Mouse (Mus musculus) forebrain, embryonic 14.5 days (tissue): ENCODE measurements around the gene Nectin4. TPM values are rescaled to one million over a fixed set of nuclear protein-coding genes. Genes with fewer than 3 reads are reported as not detected.

Experiments used
- ATAC-seq: fragments of 200-750 bp; cut with Nextera tagmentation; 2 replicates; pipeline ENCODE4 v1.8.0; 2017; ENCODE audit warnings: mild to moderate bottlenecking, moderate library complexity
- DNase-seq: peaks from one replicate; pipeline ENCODE4 v3.0.0-alpha.2; 2015; ENCODE audit warnings: low spot score
- H3K27ac ChIP-seq: fragments of 300-500 bp; sonication (generic); 2 replicates; pipeline ENCODE4 v1.5.1; 2014; ENCODE audit warnings: low read depth, mild to moderate bottlenecking, control low read depth, low read length, moderate library complexity
- H3K27me3 ChIP-seq: fragments of 300-500 bp; sonication (generic); replicated peaks from 2 replicates; pipeline ENCODE4 v1.6.1; 2014; ENCODE audit warnings: low read length, control low read depth, mixed read lengths; ENCODE audit not compliant: control insufficient read depth, insufficient read depth
- H3K36me3 ChIP-seq: fragments of 300-500 bp; sonication (generic); 2 replicates; pipeline ENCODE4 v1.6.1; 2014; ENCODE audit warnings: low read length, control low read depth; ENCODE audit not compliant: control insufficient read depth, insufficient read depth
- H3K4me1 ChIP-seq: fragments of 300-500 bp; sonication (generic); 2 replicates; pipeline ENCODE4 v1.6.1; 2014; ENCODE audit warnings: antibody characterized with exemption, low read length, control low read depth; ENCODE audit not compliant: control insufficient read depth, insufficient read depth
- H3K4me2 ChIP-seq: fragments of 300-500 bp; sonication (generic); 2 replicates; pipeline ENCODE4 v1.6.1; 2014; ENCODE audit warnings: mild to moderate bottlenecking, control low read depth, low read length
- H3K4me3 ChIP-seq: fragments of 300-500 bp; sonication (generic); 2 replicates; pipeline ENCODE4 v1.5.1; 2014; ENCODE audit warnings: low read depth, low read length, control low read depth
- H3K9ac ChIP-seq: fragments of 300-500 bp; sonication (generic); 2 replicates; pipeline ENCODE4 v1.6.1; 2014; ENCODE audit warnings: mild to moderate bottlenecking, low read length, control low read depth, moderate library complexity
- H3K9me3 ChIP-seq: fragments of 300-500 bp; sonication (generic); replicated peaks from 2 replicates; pipeline ENCODE4 v1.6.1; 2016; ENCODE audit warnings: low read length, control low read depth, mixed read lengths; ENCODE audit not compliant: control insufficient read depth
- WGBS: fragments of 180-500 bp; shearing (Covaris S2); extraction: QIAGEN DNeasy Blood & Tissue Kit; methylation state at CpG from one replicate; pipeline ENCODE4 v1.1.7; 2014; 5-methylcytosine and 5-hydroxymethylcytosine counted together
- polyA plus RNA-seq: library from polyadenylated mRNA; unstranded; fragments of >200 nt; fragmentation: Nextera tagmentation; extraction: Ambion mirVana; gene quantifications from 2 replicates; pipeline ENCODE4 v1.2.1, GENCODE M21; 2014

Gene Nectin4
- polyA plus RNA-seq, 1 experiment from 2014 or later, result 0.11 TPM

DNA sequence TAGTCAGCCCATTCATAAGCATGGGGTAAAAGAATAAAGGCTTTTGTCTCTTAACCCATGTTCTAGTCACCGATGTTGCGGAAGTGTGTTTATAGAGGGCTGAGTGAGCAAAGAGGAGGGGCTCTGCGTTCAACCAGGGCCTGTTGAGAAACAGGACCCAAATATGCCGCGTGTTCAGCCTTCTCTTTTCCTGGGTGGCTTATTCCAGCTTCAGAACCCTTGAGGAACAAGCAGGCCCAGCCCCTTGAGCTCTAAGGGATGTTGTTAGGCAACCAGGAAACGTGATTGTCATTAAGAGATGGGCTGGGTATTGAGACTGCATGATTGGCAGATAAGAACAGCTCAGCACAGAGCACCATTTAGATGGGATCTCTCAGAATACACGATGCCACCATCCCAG, 4.0 kb upstream of the Nectin4 start:
- 60% methylated on average over 7 of the region's 7 CpGs for WGBS
- Histone ChIP-seq H3K4me1 (peaks cover 3% of the 10 kb centered on the region), H3K4me2 (no peak overlapping the region), H3K27ac (no peak overlapping the region), H3K4me3 (no peak overlapping the region), H3K9ac (no peak overlapping the region), H3K36me3 (no peaks in the 10 kb centered on the region), H3K27me3 (no peaks in the 10 kb centered on the region), H3K9me3 (no peaks in the 10 kb centered on the region)
- ATAC-seq, result no peak
- no peak for DNase-seq

DNA sequence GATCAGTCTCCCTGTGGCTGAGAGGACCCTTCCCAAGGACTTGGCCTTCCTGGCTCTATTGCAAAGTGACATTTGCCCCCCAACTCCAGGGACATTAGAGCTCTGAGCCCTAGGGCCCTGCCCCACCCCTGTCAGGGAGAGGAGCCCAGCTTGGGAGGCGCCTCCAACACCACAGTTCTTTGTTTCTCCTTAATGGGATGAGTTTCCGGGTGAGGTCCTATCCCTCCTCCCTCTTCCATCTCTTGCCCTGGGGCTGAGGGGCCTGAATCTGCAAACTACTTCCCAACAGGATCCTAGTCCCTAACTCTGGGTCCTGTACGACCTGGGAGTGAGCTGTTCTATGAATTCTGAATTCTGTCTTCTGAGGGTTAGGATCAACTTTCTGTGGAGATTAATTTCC, 3.0 kb downstream of the Nectin4 start:
- H3K27ac ChIP-seq, result no peak overlapping the region
- H3K36me3 ChIP-seq, result no peaks in the 10 kb centered on the region
- WGBS, result 39% methylated on average over 3 of the region's 3 CpGs
- no peak for ATAC-seq
- no peak for DNase-seq
- no peak overlapping the region for H3K9ac ChIP-seq
- H3K4me3 ChIP-seq, result no peak overlapping the region
- H3K9me3 ChIP-seq, result no peaks in the 10 kb centered on the region
- H3K4me1 ChIP-seq, result no peaks in the 10 kb centered on the region
- H3K27me3 ChIP-seq, result no peaks in the 10 kb centered on the region
- no peak overlapping the region for H3K4me2 ChIP-seq

GRCm38 (mm10) chr1:171373946-171374345, 4.0 kb downstream of the Nectin4 start:
- 2% methylated on average over 3 of the region's 4 CpGs for WGBS
- Histone ChIP-seq H3K4me3 (no peak overlapping the region), H3K27ac (no peak overlapping the region), H3K4me1 (no peaks in the 10 kb centered on the region), H3K4me2 (no peak overlapping the region), H3K36me3 (no peaks in the 10 kb centered on the region), H3K27me3 (no peaks in the 10 kb centered on the region), H3K9me3 (no peaks in the 10 kb centered on the region), H3K9ac (no peak overlapping the region)
- ATAC-seq (no peak), DNase-seq (no peak)

GRCm38 (mm10) chr1:171375646-171376097, 5.8 kb downstream of the Nectin4 start:
- Histone ChIP-seq H3K9me3 (no peaks in the 10 kb centered on the region), H3K4me1 (no peaks in the 10 kb centered on the region; the same call in 1 of the 2 replicates), H3K27ac (no peak overlapping the region), H3K27me3 (peaks cover under 1% of the 10 kb centered on the region), H3K4me2 (no peak overlapping the region), H3K9ac (no peak overlapping the region), H3K4me3 (no peak overlapping the region), H3K36me3 (no peaks in the 10 kb centered on the region)
- 45% methylated on average over 9 of the region's 9 CpGs for WGBS
- DNase-seq, result no peak
- ATAC-seq, result no peak

GRCm38 (mm10) chr1:171378298-171378697, 8.4 kb downstream of the Nectin4 start:
- Histone ChIP-seq H3K9me3 (no peaks in the 10 kb centered on the region), H3K4me2 (no peak overlapping the region), H3K36me3 (no peaks in the 10 kb centered on the region), H3K27me3 (peaks cover 5% of the 10 kb centered on the region), H3K27ac (no peak overlapping the region), H3K4me3 (no peak overlapping the region), H3K9ac (no peak overlapping the region), H3K4me1 (no peaks in the 10 kb centered on the region; the same call in 1 of the 2 replicates)
- DNase-seq (no peak), ATAC-seq (no peak)
- WGBS, result 91% methylated on average over 6 of the region's 6 CpGs

DNA sequence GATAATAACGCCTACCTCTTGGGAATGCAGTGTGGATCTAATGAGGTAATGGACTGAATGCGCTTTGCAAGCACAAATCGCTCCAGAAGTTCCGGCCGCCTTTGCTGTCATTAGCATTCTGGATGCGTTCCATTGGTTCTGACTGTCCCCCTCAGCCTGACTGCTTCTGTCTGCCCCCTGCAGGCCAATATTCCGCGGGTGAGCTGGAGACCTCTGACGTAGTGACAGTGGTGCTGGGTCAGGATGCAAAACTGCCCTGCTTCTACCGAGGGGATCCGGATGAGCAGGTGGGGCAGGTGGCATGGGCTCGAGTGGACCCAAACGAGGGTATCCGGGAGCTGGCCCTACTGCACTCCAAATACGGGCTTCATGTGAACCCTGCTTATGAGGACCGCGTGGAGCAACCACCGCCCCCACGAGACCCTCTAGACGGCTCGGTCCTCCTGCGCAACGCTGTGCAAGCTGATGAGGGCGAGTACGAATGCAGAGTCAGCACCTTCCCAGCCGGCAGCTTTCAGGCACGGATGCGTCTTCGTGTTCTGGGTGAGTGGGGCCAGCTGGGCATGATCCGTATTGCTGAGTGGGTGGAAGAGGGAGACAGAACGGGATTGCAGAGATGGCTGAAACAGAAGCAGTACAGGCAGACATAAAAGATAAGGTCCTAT, 10.2 kb downstream of the Nectin4 start:
- peak; percentile 82 for ATAC-seq
- WGBS, result 3% methylated on average over 31 of the region's 31 CpGs
- H3K9me3 ChIP-seq, result no peaks in the 10 kb centered on the region
- peak overlapping the region; percentile 17 for H3K4me3 ChIP-seq
- peaks cover 5% of the 10 kb centered on the region for H3K27me3 ChIP-seq
- no peaks in the 10 kb centered on the region for H3K36me3 ChIP-seq
- peak; percentile 88 for DNase-seq
- H3K4me2 ChIP-seq, result peak overlapping the region; percentile 47
- no peak overlapping the region for H3K27ac ChIP-seq
- peak overlapping the region; percentile 46 for H3K9ac ChIP-seq
- no peaks in the 10 kb centered on the region; the same call in 1 of the 2 replicates for H3K4me1 ChIP-seq

- Histone ChIP-seq H3K4me1 (no peaks in the 10 kb centered on the region; the same call in 1 of the 2 replicates), H3K4me2 (no peak overlapping the region), H3K27me3 (peaks cover 5% of the 10 kb centered on the region), H3K9me3 (no peaks in the 10 kb centered on the region), H3K4me3 (no peak overlapping the region), H3K36me3 (no peaks in the 10 kb centered on the region), H3K9ac (no peak overlapping the region), H3K27ac (no peak overlapping the region)
- ATAC-seq (no peak), DNase-seq (no peak)
- 89% methylated on average over 11 of the region's 11 CpGs for WGBS
Measured at GRCm38 (mm10) chr1:171382096-171382620, 12.3 kb downstream of the Nectin4 start.

DNA sequence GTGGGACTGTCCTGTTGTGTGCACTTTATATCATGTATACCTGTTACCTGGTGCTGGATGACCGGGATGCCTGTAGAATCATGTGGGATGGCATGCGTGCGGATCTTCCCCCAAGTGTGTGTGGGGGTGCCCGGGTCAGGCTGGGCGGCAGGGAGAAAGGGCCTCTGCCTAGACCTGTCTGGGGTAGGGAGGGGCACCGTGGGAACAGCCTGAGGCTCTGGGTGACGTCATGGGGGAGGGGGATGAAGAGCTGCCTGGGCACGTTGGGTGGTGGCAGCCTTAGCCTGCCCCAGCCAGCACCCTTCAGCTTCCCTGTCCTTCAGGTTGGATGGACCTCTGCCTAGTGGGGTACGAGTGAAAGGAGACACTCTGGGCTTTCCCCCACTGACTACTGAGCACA, 14.5 kb downstream of the Nectin4 start:
- H3K4me1 ChIP-seq, result no peaks in the 10 kb centered on the region; the same call in 1 of the 2 replicates
- H3K27ac ChIP-seq, result no peak overlapping the region
- H3K9ac ChIP-seq, result no peak overlapping the region
- no peak overlapping the region for H3K4me3 ChIP-seq
- no peaks in the 10 kb centered on the region for H3K36me3 ChIP-seq
- no peaks in the 10 kb centered on the region for H3K9me3 ChIP-seq
- H3K4me2 ChIP-seq, result no peak overlapping the region
- H3K27me3 ChIP-seq, result peaks cover 5% of the 10 kb centered on the region
- ATAC-seq (no peak), DNase-seq (no peak)
- 66% methylated on average over 9 of the region's 9 CpGs for WGBS

GRCm38 (mm10) chr1:171385171-171385570, 15.3 kb downstream of the Nectin4 start:
- no peak overlapping the region for H3K27ac ChIP-seq
- H3K9ac ChIP-seq, result no peak overlapping the region
- no peaks in the 10 kb centered on the region for H3K9me3 ChIP-seq
- peaks cover 5% of the 10 kb centered on the region for H3K27me3 ChIP-seq
- DNase-seq (no peak), ATAC-seq (no peak)
- no peaks in the 10 kb centered on the region for H3K36me3 ChIP-seq
- H3K4me2 ChIP-seq, result no peak overlapping the region
- H3K4me1 ChIP-seq, result no peaks in the 10 kb centered on the region; the same call in 1 of the 2 replicates
- H3K4me3 ChIP-seq, result no peak overlapping the region
- 66% methylated on average over 9 of the region's 9 CpGs for WGBS
